Mouse (Mus musculus): ENCODE measurements around the gene Nmur1. TPM values are rescaled to one million over a fixed set of nuclear protein-coding genes. Genes with fewer than 3 reads are reported as not detected.
A peak's percentile ranks its signal among the peaks of the same experiment; 100 is the strongest.

Gene Nmur1
- total and polyA plus RNA-seq, 2 experiments from 2014 or later, result 0.31 TPM; not detected in 1

DNA sequence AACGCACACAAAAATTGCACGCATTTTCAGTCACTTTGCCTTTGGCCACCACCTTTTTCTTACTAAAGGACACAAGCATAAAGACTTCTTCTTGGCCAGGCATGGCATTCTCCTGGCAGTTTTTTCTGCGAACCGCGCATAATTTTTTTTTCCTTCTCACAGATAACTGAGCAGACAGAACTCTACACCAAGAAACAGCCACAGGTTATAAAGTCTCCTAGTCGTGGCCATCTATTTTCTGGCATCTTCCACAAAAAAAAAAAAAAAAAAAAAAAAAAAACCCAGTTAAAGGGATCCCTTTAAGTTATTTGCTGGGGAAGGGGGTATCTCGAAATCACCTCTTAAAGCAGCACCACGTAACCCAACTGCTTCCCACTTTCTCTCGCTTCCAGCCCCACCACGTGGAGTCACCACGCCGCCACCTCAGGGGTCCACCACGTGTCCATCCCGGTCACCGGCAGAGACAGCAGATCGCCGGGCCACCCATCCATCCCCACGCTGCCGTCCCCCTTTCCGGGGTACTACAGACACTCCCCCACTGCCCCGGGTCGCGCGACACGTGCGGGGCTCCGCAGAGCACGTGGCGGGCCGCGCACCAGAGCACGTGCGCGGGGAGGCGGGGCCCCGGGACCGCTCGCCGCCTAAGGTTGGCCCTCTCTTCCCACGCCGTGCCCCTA lies 67.7 kb downstream of the Nmur1 start:
- Histone ChIP-seq H3K27me3 (ENCODE audit: control insufficient read depth, insufficient read depth, low read length) (no peaks in the 10 kb centered on the region), H3K9ac (replicated peaks; ENCODE audit: low read depth, low read length) (peak overlapping the region; percentile 90), H3K4me3 (ENCODE audit: low read depth, low read length) (peak overlapping the region; percentile 82), H3K9me3 (replicated peaks; ENCODE audit: control insufficient read depth, low read length) (no peaks in the 10 kb centered on the region), H3K4me2 (ENCODE audit: low read depth, low read length) (peak overlapping the region; percentile 91), H3K27ac (ENCODE audit: low read depth) (peak overlapping the region; percentile 100), H3K36me3 (replicated peaks; ENCODE audit: control insufficient read depth, insufficient read depth, low read length) (peaks cover 40% of the 10 kb centered on the region), H3K4me1 (ENCODE audit: control insufficient read depth, insufficient read depth) (peaks cover 11% of the 10 kb centered on the region)
- DNase-seq (ENCODE audit: low spot score), result no peak
- ATAC-seq (ENCODE audit: insufficient read depth, low read depth), result no peak
- TF ChIP-seq CTCF (IDR thresholded peaks at IDR 0.05; ENCODE audit: low read depth), result no peak
- TF ChIP-seq EP300 (IDR thresholded peaks at IDR 0.05; ENCODE audit: low read depth), result no peak
- under 1% methylated on average over 27 of the region's 41 CpGs for WGBS

DNA sequence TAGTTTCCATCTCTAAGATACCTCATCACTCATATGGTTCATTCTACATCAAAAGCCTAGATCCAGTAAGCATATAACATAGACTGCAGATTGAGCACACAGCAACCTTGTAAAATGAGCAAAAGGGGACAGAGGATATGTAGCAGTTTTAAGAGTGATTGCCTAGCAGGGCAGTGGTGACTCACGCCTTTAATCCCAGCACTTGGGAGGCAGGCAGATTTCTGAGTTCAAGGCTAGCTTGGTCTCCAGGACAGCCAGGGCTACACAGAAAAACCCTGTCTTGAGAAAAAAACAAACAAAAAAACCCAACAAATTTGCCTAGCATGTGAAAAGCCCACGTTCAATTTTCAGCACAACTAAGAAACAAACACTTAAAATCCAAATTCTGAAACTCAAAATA lies 71.8 kb downstream of the Nmur1 start:
- peaks cover 80% of the 10 kb centered on the region for H3K36me3 ChIP-seq (replicated peaks; ENCODE audit: control insufficient read depth, insufficient read depth, low read length)
- TF ChIP-seq CTCF (IDR thresholded peaks at IDR 0.05; ENCODE audit: low read depth) (no peak), EP300 (IDR thresholded peaks at IDR 0.05; ENCODE audit: low read depth) (no peak)
- H3K27me3 ChIP-seq (ENCODE audit: control insufficient read depth, insufficient read depth, low read length), result no peaks in the 10 kb centered on the region
- H3K9ac ChIP-seq (replicated peaks; ENCODE audit: low read depth, low read length), result no peak overlapping the region
- no peak overlapping the region for H3K4me3 ChIP-seq (ENCODE audit: low read depth, low read length)
- 90% methylated on average over 2 of the region's 2 CpGs for WGBS
- no peak for ATAC-seq (ENCODE audit: insufficient read depth, low read depth)
- H3K4me2 ChIP-seq (ENCODE audit: low read depth, low read length), result no peak overlapping the region
- peaks cover 5% of the 10 kb centered on the region; the same call in 1 of the 2 replicates for H3K4me1 ChIP-seq (ENCODE audit: control insufficient read depth, insufficient read depth)
- DNase-seq (ENCODE audit: low spot score), result no peak
- H3K27ac ChIP-seq (ENCODE audit: low read depth), result no peak overlapping the region
- no peaks in the 10 kb centered on the region for H3K9me3 ChIP-seq (replicated peaks; ENCODE audit: control insufficient read depth, low read length)

DNA sequence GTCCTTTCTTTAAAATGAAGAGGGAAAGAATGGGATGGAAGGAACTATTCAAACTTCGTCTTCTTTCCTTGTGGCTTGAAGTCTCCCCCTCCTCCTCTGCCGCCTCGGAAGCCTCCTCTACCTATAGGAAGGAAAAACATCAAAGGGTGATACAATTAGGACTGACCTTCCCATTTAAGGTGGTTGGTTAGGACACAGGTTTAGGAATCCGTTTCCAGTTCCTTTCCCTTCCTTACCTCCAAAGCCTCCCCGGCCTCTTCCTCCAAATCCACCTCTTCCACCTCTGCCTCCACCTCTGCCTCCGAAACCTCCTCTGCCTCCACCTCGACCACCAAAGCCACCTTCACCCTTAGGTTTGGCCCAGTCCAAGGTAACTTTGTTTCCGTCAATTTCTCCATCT lies 75.5 kb downstream of the Nmur1 start:
- Histone ChIP-seq H3K36me3 (replicated peaks; ENCODE audit: control insufficient read depth, insufficient read depth, low read length) (peaks cover 81% of the 10 kb centered on the region), H3K4me2 (ENCODE audit: low read depth, low read length) (no peak overlapping the region), H3K4me1 (ENCODE audit: control insufficient read depth, insufficient read depth) (no peaks in the 10 kb centered on the region), H3K9me3 (replicated peaks; ENCODE audit: control insufficient read depth, low read length) (no peaks in the 10 kb centered on the region), H3K27ac (ENCODE audit: low read depth) (no peak overlapping the region), H3K9ac (replicated peaks; ENCODE audit: low read depth, low read length) (no peak overlapping the region), H3K27me3 (ENCODE audit: control insufficient read depth, insufficient read depth, low read length) (no peaks in the 10 kb centered on the region), H3K4me3 (ENCODE audit: low read depth, low read length) (no peak overlapping the region)
- TF ChIP-seq CTCF (IDR thresholded peaks at IDR 0.05; ENCODE audit: low read depth), result no peak
- TF ChIP-seq EP300 (IDR thresholded peaks at IDR 0.05; ENCODE audit: low read depth), result no peak
- ATAC-seq (ENCODE audit: insufficient read depth, low read depth) (no peak), DNase-seq (ENCODE audit: low spot score) (no peak)
- WGBS, result 85% methylated on average over 8 of the region's 8 CpGs

DNA sequence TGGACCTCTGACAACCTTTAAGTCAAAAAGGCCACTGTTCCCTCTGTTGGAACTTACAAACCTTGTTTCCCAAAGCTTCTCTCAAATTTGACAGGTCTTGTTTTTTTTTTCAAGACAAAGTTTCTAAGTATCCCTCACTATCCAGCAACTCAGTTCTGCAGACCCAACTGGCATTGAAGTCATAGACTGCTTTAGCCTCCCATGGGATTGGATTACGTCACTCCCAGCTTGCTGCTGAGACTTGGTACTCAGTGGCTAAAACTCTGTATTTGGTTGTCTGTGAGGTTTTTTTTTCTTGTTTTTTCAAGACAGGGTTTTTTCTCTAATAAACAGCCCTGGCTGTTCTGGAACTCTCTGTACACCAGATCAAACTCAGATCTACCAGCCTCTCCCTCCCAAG lies 76.3 kb downstream of the Nmur1 start:
- H3K4me1 ChIP-seq (ENCODE audit: control insufficient read depth, insufficient read depth), result no peaks in the 10 kb centered on the region
- 79% methylated on average over 1 of the region's 1 CpGs for WGBS
- ATAC-seq (ENCODE audit: insufficient read depth, low read depth) (no peak), DNase-seq (ENCODE audit: low spot score) (no peak)
- H3K27ac ChIP-seq (ENCODE audit: low read depth), result no peak overlapping the region
- H3K9me3 ChIP-seq (replicated peaks; ENCODE audit: control insufficient read depth, low read length), result no peaks in the 10 kb centered on the region
- peaks cover 73% of the 10 kb centered on the region for H3K36me3 ChIP-seq (replicated peaks; ENCODE audit: control insufficient read depth, insufficient read depth, low read length)
- no peak for TF ChIP-seq CTCF (IDR thresholded peaks at IDR 0.05; ENCODE audit: low read depth)
- no peak for TF ChIP-seq EP300 (IDR thresholded peaks at IDR 0.05; ENCODE audit: low read depth)
- no peaks in the 10 kb centered on the region for H3K27me3 ChIP-seq (ENCODE audit: control insufficient read depth, insufficient read depth, low read length)
- no peak overlapping the region for H3K4me3 ChIP-seq (ENCODE audit: low read depth, low read length)
- no peak overlapping the region for H3K4me2 ChIP-seq (ENCODE audit: low read depth, low read length)
- H3K9ac ChIP-seq (replicated peaks; ENCODE audit: low read depth, low read length), result no peak overlapping the region

DNA sequence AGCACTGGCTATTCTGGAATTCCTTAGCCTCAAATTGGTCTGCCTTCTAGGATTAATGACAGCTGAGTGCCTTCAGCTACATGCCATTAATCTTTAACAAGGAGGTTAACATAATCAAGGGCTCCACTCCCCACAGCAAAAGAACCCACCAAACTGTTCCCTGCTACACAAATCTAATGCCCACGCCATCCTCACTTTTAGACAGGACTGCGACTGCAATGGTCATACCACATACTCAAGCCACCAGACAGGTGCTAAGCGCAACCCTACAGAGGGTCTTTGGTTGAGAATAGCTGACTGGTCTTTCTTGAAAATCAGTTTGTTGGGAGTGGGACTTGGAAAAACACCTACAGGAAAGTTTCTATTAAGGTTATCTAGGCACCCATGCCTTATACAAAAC lies 76.8 kb downstream of the Nmur1 start:
- whole genome bisulfite sequencing, result 95% methylated on average over 3 of the region's 3 CpGs
- TF ChIP-seq EP300 (IDR thresholded peaks at IDR 0.05; ENCODE audit: low read depth) (no peak), CTCF (IDR thresholded peaks at IDR 0.05; ENCODE audit: low read depth) (no peak)
- Histone ChIP-seq H3K9me3 (replicated peaks; ENCODE audit: control insufficient read depth, low read length) (no peaks in the 10 kb centered on the region), H3K4me1 (ENCODE audit: control insufficient read depth, insufficient read depth) (no peaks in the 10 kb centered on the region), H3K4me2 (ENCODE audit: low read depth, low read length) (no peak overlapping the region), H3K36me3 (replicated peaks; ENCODE audit: control insufficient read depth, insufficient read depth, low read length) (peaks cover 68% of the 10 kb centered on the region), H3K27ac (ENCODE audit: low read depth) (no peak overlapping the region), H3K9ac (replicated peaks; ENCODE audit: low read depth, low read length) (no peak overlapping the region), H3K27me3 (ENCODE audit: control insufficient read depth, insufficient read depth, low read length) (no peaks in the 10 kb centered on the region), H3K4me3 (ENCODE audit: low read depth, low read length) (no peak overlapping the region)
- ATAC-seq (ENCODE audit: insufficient read depth, low read depth), result no peak
- no peak for DNase-seq (ENCODE audit: low spot score)

DNA sequence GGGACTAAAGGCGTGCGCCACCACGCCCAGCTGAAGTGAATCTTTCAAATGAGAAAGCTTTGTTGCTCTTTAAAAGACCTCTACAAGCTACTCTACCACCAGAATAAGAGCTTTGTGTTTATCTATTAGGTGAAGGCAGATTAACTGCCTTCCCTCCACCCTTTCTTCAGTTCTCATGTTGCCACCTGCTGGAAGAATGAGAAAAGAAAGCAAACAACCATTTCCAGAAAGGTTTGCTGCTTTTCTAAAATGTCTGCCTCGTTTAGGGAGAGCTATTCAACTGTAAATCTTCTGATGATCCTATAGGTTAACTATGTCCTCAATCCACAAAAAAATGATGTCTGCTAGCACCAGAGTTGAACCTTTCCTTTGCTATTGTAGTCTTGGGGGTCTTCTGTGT lies 77.2 kb downstream of the Nmur1 start:
- no peak for ATAC-seq (ENCODE audit: insufficient read depth, low read depth)
- Histone ChIP-seq H3K4me2 (ENCODE audit: low read depth, low read length) (no peak overlapping the region), H3K9ac (replicated peaks; ENCODE audit: low read depth, low read length) (no peak overlapping the region), H3K4me1 (ENCODE audit: control insufficient read depth, insufficient read depth) (no peaks in the 10 kb centered on the region), H3K9me3 (replicated peaks; ENCODE audit: control insufficient read depth, low read length) (no peaks in the 10 kb centered on the region), H3K27ac (ENCODE audit: low read depth) (no peak overlapping the region), H3K4me3 (ENCODE audit: low read depth, low read length) (no peak overlapping the region), H3K27me3 (ENCODE audit: control insufficient read depth, insufficient read depth, low read length) (no peaks in the 10 kb centered on the region), H3K36me3 (replicated peaks; ENCODE audit: control insufficient read depth, insufficient read depth, low read length) (peaks cover 64% of the 10 kb centered on the region)
- no peak for DNase-seq (ENCODE audit: low spot score)
- 79% methylated on average over 4 of the region's 4 CpGs for WGBS
- TF ChIP-seq EP300 (IDR thresholded peaks at IDR 0.05; ENCODE audit: low read depth) (no peak), CTCF (IDR thresholded peaks at IDR 0.05; ENCODE audit: low read depth) (no peak)
